In the genomic region with DNA sequence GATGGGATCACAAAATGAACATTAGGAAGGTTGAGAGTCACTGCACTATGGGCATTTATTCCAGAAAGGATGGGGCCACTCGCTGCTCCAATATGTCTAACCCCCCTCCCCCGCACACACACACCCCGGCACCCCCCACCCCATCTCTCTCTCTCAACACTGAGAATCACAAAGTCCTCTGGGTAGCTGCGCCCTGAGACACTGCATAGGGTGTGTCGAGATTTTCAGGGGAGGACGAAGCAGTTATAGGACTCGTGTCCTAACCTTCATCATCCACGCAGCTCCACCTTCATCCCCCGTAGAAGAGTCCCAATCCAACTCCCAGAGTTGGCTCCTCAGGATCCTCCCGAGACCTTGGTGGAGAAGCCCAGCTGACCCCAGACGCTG, we compare ENCODE assay signal across 8 mouse cellular contexts. TPM values are rescaled to one million over a fixed set of nuclear protein-coding genes. Genes with fewer than 3 reads are reported as not detected.
DNase-seq lines count a peak whose midpoint lies in the region; ATAC-seq lines count a peak whose summit lies in the region.

No protein-coding gene starts in this region.

- H3K4me3 ChIP-seq in heart, embryonic 15.5 days = peak overlapping the region; percentile 80
- peak overlapping the region; percentile 59 for H3K4me3 ChIP-seq in hindbrain, embryonic 13.5 days
- H3K4me3 ChIP-seq in midbrain, embryonic 10.5 days = peak overlapping the region; percentile 66

- H3K9ac ChIP-seq in heart, embryonic 15.5 days = peak overlapping the region; percentile 85
- H3K9ac ChIP-seq in hindbrain, embryonic 13.5 days = peak overlapping the region; percentile 83

- H3K27ac ChIP-seq in heart, embryonic 15.5 days = peak overlapping the region; percentile 87
- H3K27ac ChIP-seq in hindbrain, embryonic 13.5 days = peak overlapping the region; percentile 79
- H3K27ac ChIP-seq in midbrain, embryonic 10.5 days (replicated peaks) = peak overlapping the region; percentile 91

- intact Hi-C loops in heart, postnatal 14 days (cut with DNase I) = loop anchor here (5.0 to 10.0 kb wide), 2 partner anchors 56 to 106 kb away; partner anchors contain the start of genes Cyp4f13 and Zfp871

- H3K4me2 ChIP-seq in heart, embryonic 15.5 days = peak overlapping the region; percentile 77
- H3K4me2 ChIP-seq in hindbrain, embryonic 13.5 days = peak overlapping the region; percentile 79

- DNase-seq in heart, postnatal 14 days = no peak
- no peak for DNase-seq in midbrain, embryonic 10.5 days (ENCODE audit: low spot score)
- no peak for DNase-seq in frontal cortex, adult 2 months (ENCODE audit: extremely low spot score in 1 of 2, low spot score in 1 of 2)
- DNase-seq in adrenal gland, postnatal 10 days = no peak
- no peak for DNase-seq in lung, postnatal 14 days

- 4% methylated on average over 11 of the region's 11 CpGs for WGBS in heart, embryonic 15.5 days
- WGBS in hindbrain, embryonic 13.5 days = 2% methylated on average over 11 of the region's 11 CpGs
- WGBS in midbrain, embryonic 10.5 days = 6% methylated on average over 11 of the region's 11 CpGs

- no peaks in the 10 kb centered on the region for H3K9me3 ChIP-seq in heart, embryonic 15.5 days (replicated peaks)
- no peaks in the 10 kb centered on the region for H3K9me3 ChIP-seq in hindbrain, embryonic 13.5 days
- H3K9me3 ChIP-seq in midbrain, embryonic 10.5 days (replicated peaks) = no peaks in the 10 kb centered on the region

- H3K4me1 ChIP-seq in heart, embryonic 15.5 days (replicated peaks) = peaks cover 15% of the 10 kb centered on the region
- peaks cover 22% of the 10 kb centered on the region for H3K4me1 ChIP-seq in hindbrain, embryonic 13.5 days (replicated peaks)
- H3K4me1 ChIP-seq in midbrain, embryonic 10.5 days = peaks cover 19% of the 10 kb centered on the region

- H3K27me3 ChIP-seq in heart, embryonic 15.5 days = no peaks in the 10 kb centered on the region
- H3K27me3 ChIP-seq in hindbrain, embryonic 13.5 days = no peaks in the 10 kb centered on the region
- no peaks in the 10 kb centered on the region for H3K27me3 ChIP-seq in midbrain, embryonic 10.5 days (ENCODE audit: low read depth, poor library complexity, severe bottlenecking)

- peak; percentile 16; the same call in 1 of the 2 replicates for ATAC-seq in heart, embryonic 15.5 days (replicated peaks; ENCODE audit: insufficient number of reproducible peaks, insufficient read depth, low FRiP score, low read depth)
- ATAC-seq in activated CD4-positive, CD25-positive, alpha-beta regulatory T cell, adult 4 months = peak; percentile 14
- peak; percentile 69 for ATAC-seq in hindbrain, embryonic 13.5 days (ENCODE audit: low FRiP score)

- H3K36me3 ChIP-seq in heart, embryonic 15.5 days = no peaks in the 10 kb centered on the region; the same call in 1 of the 2 replicates
- no peaks in the 10 kb centered on the region; the same call in 1 of the 2 replicates for H3K36me3 ChIP-seq in hindbrain, embryonic 13.5 days
- peaks cover 18% of the 10 kb centered on the region for H3K36me3 ChIP-seq in midbrain, embryonic 10.5 days

RNA-seq across cellular contexts. Expression of gene Zfp870, which starts 0.6 kb away (rescaled TPM):
- 4.5 and 5.5 TPM in 2 replicates for polyA plus RNA-seq in heart, embryonic 15.5 days (2015; fragmentation: Nextera tagmentation; extraction: Ambion mirVana)
- 1 to 10 TPM; 7.3 to 9.0 TPM for total RNA-seq in heart, postnatal 14 days (2021)
- 1 to 10 TPM; 5.6 to 8.0 TPM for polyA plus RNA-seq in activated CD4-positive, CD25-positive, alpha-beta regulatory T cell, adult 4 months (2017; shearing (Covaris generic))
- 7.4 and 7.8 TPM in 2 replicates for polyA plus RNA-seq in hindbrain, embryonic 13.5 days (2015; fragmentation: Nextera tagmentation; extraction: Ambion mirVana)
- polyA plus RNA-seq in midbrain, embryonic 10.5 days (2016; fragmentation: Nextera tagmentation; extraction: Ambion mirVana) = 7.9 and 8.9 TPM in 2 replicates
- polyA plus RNA-seq in frontal cortex, adult 2 months (2012; rRNA removed) = 5.7 TPM in 2 replicates
- 1 to 10 TPM; 7.3 to 9.2 TPM for total RNA-seq in adrenal gland, postnatal 10 days (2021)

RNA-seq across cellular contexts. Expression of gene Cyp4f14, which starts 26.3 kb away (rescaled TPM):
- not detected in 2 replicates for polyA plus RNA-seq in heart, embryonic 15.5 days (2015; fragmentation: Nextera tagmentation; extraction: Ambion mirVana)
- total RNA-seq in heart, postnatal 14 days (2021) = not detected
- not detected for polyA plus RNA-seq in activated CD4-positive, CD25-positive, alpha-beta regulatory T cell, adult 4 months (2017; shearing (Covaris generic))
- polyA plus RNA-seq in hindbrain, embryonic 13.5 days (2015; fragmentation: Nextera tagmentation; extraction: Ambion mirVana) = not detected in 2 replicates
- polyA plus RNA-seq in midbrain, embryonic 10.5 days (2016; fragmentation: Nextera tagmentation; extraction: Ambion mirVana) = not detected in 2 replicates
- polyA plus RNA-seq in frontal cortex, adult 2 months (2012; rRNA removed) = 12.2 and 15.1 TPM in 2 replicates
- 1 to 10 TPM; 2.0 to 2.1 TPM for total RNA-seq in adrenal gland, postnatal 10 days (2021)

RNA-seq across cellular contexts. Expression of gene Cyp4f13, which starts 56.4 kb away (rescaled TPM):
- polyA plus RNA-seq in heart, embryonic 15.5 days (2015; fragmentation: Nextera tagmentation; extraction: Ambion mirVana) = 10.0 and 11.6 TPM in 2 replicates
- total RNA-seq in heart, postnatal 14 days (2021) = 10 to 100 TPM; 13.8 to 22.3 TPM
- 10 to 100 TPM; 26.7 to 31.2 TPM for polyA plus RNA-seq in activated CD4-positive, CD25-positive, alpha-beta regulatory T cell, adult 4 months (2017; shearing (Covaris generic))
- 9.5 and 10.9 TPM in 2 replicates for polyA plus RNA-seq in hindbrain, embryonic 13.5 days (2015; fragmentation: Nextera tagmentation; extraction: Ambion mirVana)
- polyA plus RNA-seq in midbrain, embryonic 10.5 days (2016; fragmentation: Nextera tagmentation; extraction: Ambion mirVana) = 1.6 and 2.9 TPM in 2 replicates
- polyA plus RNA-seq in frontal cortex, adult 2 months (2012; rRNA removed) = 36.3 and 42.6 TPM in 2 replicates
- total RNA-seq in adrenal gland, postnatal 10 days (2021) = 10 to 100 TPM; 41.5 to 56.3 TPM

Comparison
In these comparisons a context has a peak if more than half of its experiments do, and no peak if none do; other contexts are left out.
1. ATAC-seq: peak in every context shown above with its lines; median percentile 69 in hindbrain, embryonic 13.5 days; 16 in heart, embryonic 15.5 days; 14 in activated CD4-positive, CD25-positive, alpha-beta regulatory T cell, adult 4 months.
2. RNA of gene Cyp4f14, which starts 26.3 kb away (polyA plus RNA-seq): 12.2 to 15.1 TPM in frontal cortex, adult 2 months; not detected in activated CD4-positive, CD25-positive, alpha-beta regulatory T cell, adult 4 months, not detected in hindbrain, embryonic 13.5 days, not detected in heart, embryonic 15.5 days and not detected in midbrain, embryonic 10.5 days; every median in the first group is over 10 times any median in the second.
3. Peak in every context shown above with its lines, with median percentiles within 50 percentile points of each other: H3K27ac ChIP-seq and H3K4me3 ChIP-seq.